Mouse (Mus musculus) MEL (cell line): ENCODE data around the gene Kmt2d. TPM values are rescaled to one million over a fixed set of nuclear protein-coding genes. Genes with fewer than 3 reads are reported as not detected.

Experiments used
- DNase-seq: peaks from one replicate; pipeline ENCODE4 v3.0.0; 2011; ENCODE audit warnings: low read depth, low spot score
- H3K27ac ChIP-seq: 2 replicates; pipeline ENCODE4 v1.5.1; 2012; ENCODE audit warnings: low read depth, mild to moderate bottlenecking, control low read depth, low read length, moderate library complexity; ENCODE audit not compliant: control insufficient read depth
- H3K27me3 ChIP-seq, 2 experiments: fragments of 150-350 bp in 1 of 2; sonication (generic) in 1 of 2; 2 replicates each; pipeline ENCODE4 v1.6.1; 2012; ENCODE audit warnings: low read length in 2 of 2, mild to moderate bottlenecking in 2 of 2, improper control_type of control experiment in 1 of 2, moderate library complexity in 1 of 2; ENCODE audit not compliant: insufficient read depth in 2 of 2, control insufficient read depth in 1 of 2
- H3K36me3 ChIP-seq, 2 experiments: 2 replicates each; pipeline ENCODE4 v1.6.1; 2012 to 2014; ENCODE audit warnings: low read length in 2 of 2, improper control_type of control experiment in 1 of 2, inconsistent platforms in 1 of 2, mild to moderate bottlenecking in 1 of 2; ENCODE audit not compliant: insufficient read depth in 2 of 2, control insufficient read depth in 1 of 2
- H3K4me1 ChIP-seq, 2 experiments: fragments of 150-350 bp in 1 of 2; sonication (generic) in 1 of 2; 2 replicates each; pipeline ENCODE4 v1.6.1; 2012; ENCODE audit warnings: low read length in 2 of 2, improper control_type of control experiment in 1 of 2, mild to moderate bottlenecking in 1 of 2; ENCODE audit not compliant: insufficient read depth in 2 of 2, control insufficient read depth in 1 of 2
- H3K4me3 ChIP-seq, 2 experiments: fragments of 150-350 bp in 1 of 2; sonication (generic) in 1 of 2; 2 replicates each; pipeline ENCODE4 v1.5.1; 2012; ENCODE audit warnings: low read depth in 2 of 2, low read length in 2 of 2, mild to moderate bottlenecking in 2 of 2, moderate library complexity in 2 of 2, control low read depth in 1 of 2, improper control_type of control experiment in 1 of 2; ENCODE audit not compliant: control insufficient read depth in 1 of 2, insufficient read depth in 1 of 2
- H3K79me2 ChIP-seq: 2 replicates; pipeline ENCODE4 v1.6.1; 2012; ENCODE audit warnings: mild to moderate bottlenecking, low read length, moderate library complexity; ENCODE audit not compliant: control insufficient read depth, poor library complexity, insufficient read depth
- H3K9ac ChIP-seq: 2 replicates; pipeline ENCODE4 v1.6.1; 2012; ENCODE audit warnings: low read depth, mild to moderate bottlenecking, control low read depth, low read length, moderate library complexity; ENCODE audit not compliant: control insufficient read depth, poor library complexity, severe bottlenecking
- H3K9me3 ChIP-seq: fragments of 150-350 bp; sonication (generic); replicated peaks from 2 replicates; pipeline ENCODE4 v1.6.1; 2012; ENCODE audit warnings: mild to moderate bottlenecking, low read length, improper control_type of control experiment, moderate library complexity; ENCODE audit not compliant: insufficient read depth
- BHLHE40 ChIP-seq: IDR thresholded peaks from 2 replicates; pipeline ENCODE4 v1.6.1; 2012; ENCODE audit warnings: low read depth, mild to moderate bottlenecking, inconsistent platforms, low read length, improper control_type of control experiment, borderline replicate concordance
- CTCF ChIP-seq, 3 experiments: IDR thresholded peaks in 2 of 3; conservative IDR thresholded peaks in 1 of 3; 2 replicates each; pipeline ENCODE4 v1.5.1; 2011 to 2012; ENCODE audit warnings: low read length in 3 of 3, low read depth in 2 of 3, mild to moderate bottlenecking in 2 of 3, improper control_type of control experiment in 1 of 3, inconsistent platforms in 1 of 3, mixed read lengths in 1 of 3, moderate library complexity in 1 of 3; ENCODE audit not compliant: control insufficient read depth in 1 of 3, insufficient read depth in 1 of 3, poor library complexity in 1 of 3, severe bottlenecking in 1 of 3
- E2F4 ChIP-seq: IDR thresholded peaks from 2 replicates; pipeline ENCODE4 v1.6.1; 2011; ENCODE audit warnings: low read depth, low read length, improper control_type of control experiment, borderline replicate concordance
- EP300 ChIP-seq, 2 experiments: IDR thresholded peaks; 2 replicates each; pipeline ENCODE4 v1.6.1; 2011; ENCODE audit warnings: improper control_type of control experiment in 2 of 2, low read length in 2 of 2, low read depth in 1 of 2, mild to moderate bottlenecking in 1 of 2
- HCFC1 ChIP-seq: IDR thresholded peaks from 2 replicates; pipeline ENCODE4 v1.6.1; 2012; ENCODE audit warnings: low read depth, mild to moderate bottlenecking, inconsistent platforms, low read length, improper control_type of control experiment, moderate library complexity
- MAFK ChIP-seq: IDR thresholded peaks from 2 replicates; pipeline ENCODE4 v1.6.1; 2011; ENCODE audit warnings: low read depth, mild to moderate bottlenecking, low read length, improper control_type of control experiment, borderline replicate concordance
- MAX ChIP-seq: IDR thresholded peaks from 2 replicates; pipeline ENCODE4 v1.6.1; 2011; ENCODE audit warnings: low read length, improper control_type of control experiment
- MAZ ChIP-seq: IDR thresholded peaks from 2 replicates; pipeline ENCODE4 v1.6.1; 2012; ENCODE audit warnings: low read depth, mild to moderate bottlenecking, inconsistent platforms, low read length, improper control_type of control experiment
- MEF2A ChIP-seq: IDR thresholded peaks from 2 replicates; pipeline ENCODE4 v1.6.1; 2014; ENCODE audit warnings: low read depth, mild to moderate bottlenecking, inconsistent platforms, low read length, improper control_type of control experiment; ENCODE audit not compliant: poor library complexity, insufficient replicate concordance, severe bottlenecking; ENCODE audit errors: extremely low read depth
- MXI1 ChIP-seq: IDR thresholded peaks from 2 replicates; pipeline ENCODE4 v1.6.1; 2011; ENCODE audit warnings: mild to moderate bottlenecking, low read depth, low read length, improper control_type of control experiment
- MYB ChIP-seq: IDR thresholded peaks from 2 replicates; pipeline ENCODE4 v1.6.1; 2011; ENCODE audit warnings: mild to moderate bottlenecking, low read depth, low read length, improper control_type of control experiment
- MYC ChIP-seq: IDR thresholded peaks from 2 replicates; pipeline ENCODE4 v1.6.1; 2011; ENCODE audit warnings: low read depth, mild to moderate bottlenecking, low read length, improper control_type of control experiment, moderate library complexity
- POLR2A ChIP-seq, 2 experiments: IDR thresholded peaks; 2 replicates each; pipeline ENCODE4 v1.6.1; 2011 to 2012; ENCODE audit warnings: low read length in 2 of 2, mild to moderate bottlenecking in 2 of 2, control low read depth in 1 of 2, improper control_type of control experiment in 1 of 2, low read depth in 1 of 2, moderate library complexity in 1 of 2; ENCODE audit not compliant: control insufficient read depth in 1 of 2, insufficient read depth in 1 of 2, poor library complexity in 1 of 2
- POLR2AphosphoS2 ChIP-seq: IDR thresholded peaks from 2 replicates; pipeline ENCODE4 v1.6.1; 2011; ENCODE audit warnings: low read length, improper control_type of control experiment
- POLR2AphosphoS5 ChIP-seq: IDR thresholded peaks from 2 replicates; pipeline ENCODE4 v1.6.1; 2012; ENCODE audit warnings: low read depth, borderline replicate concordance, mild to moderate bottlenecking, inconsistent platforms, low read length, moderate library complexity, mixed read lengths
- RAD21 ChIP-seq: IDR thresholded peaks from 2 replicates; pipeline ENCODE4 v1.6.1; 2011; ENCODE audit warnings: mild to moderate bottlenecking, low read depth, low read length, improper control_type of control experiment
- RCOR1 ChIP-seq: IDR thresholded peaks from 2 replicates; pipeline ENCODE4 v1.6.1; 2012; ENCODE audit warnings: low read depth, mild to moderate bottlenecking, inconsistent platforms, low read length, improper control_type of control experiment
- SIN3A ChIP-seq: IDR thresholded peaks from 2 replicates; pipeline ENCODE4 v1.6.1; 2012; ENCODE audit warnings: low read length, improper control_type of control experiment, inconsistent platforms
- SMC3 ChIP-seq: IDR thresholded peaks from 2 replicates; pipeline ENCODE4 v1.6.1; 2011; ENCODE audit warnings: low read depth, low read length, improper control_type of control experiment
- TAL1 ChIP-seq: IDR thresholded peaks from 2 replicates; pipeline ENCODE4 v1.6.1; 2012; ENCODE audit warnings: mild to moderate bottlenecking, inconsistent platforms, low read length, moderate library complexity, mixed read lengths
- TBP ChIP-seq: IDR thresholded peaks from 2 replicates; pipeline ENCODE4 v1.8.0; 2011; ENCODE audit warnings: low read depth, low read length, improper control_type of control experiment
- TCF12 ChIP-seq: IDR thresholded peaks from 2 replicates; pipeline ENCODE4 v1.6.1; 2014; ENCODE audit warnings: low read depth, mild to moderate bottlenecking, inconsistent platforms, low read length, improper control_type of control experiment, moderate library complexity
- UBTF ChIP-seq: IDR thresholded peaks from 2 replicates; pipeline ENCODE4 v1.6.1; 2012; ENCODE audit warnings: low read depth, mild to moderate bottlenecking, inconsistent platforms, low read length, improper control_type of control experiment, moderate library complexity, borderline replicate concordance; ENCODE audit not compliant: insufficient read depth
- USF2 ChIP-seq, 2 experiments: IDR thresholded peaks; 2 replicates each; pipeline ENCODE4 v1.6.1; 2011 to 2012; ENCODE audit warnings: improper control_type of control experiment in 2 of 2, low read length in 2 of 2, borderline replicate concordance in 1 of 2, inconsistent platforms in 1 of 2, low read depth in 1 of 2, mild to moderate bottlenecking in 1 of 2; ENCODE audit not compliant: insufficient read depth in 1 of 2
- ZC3H11A ChIP-seq: IDR thresholded peaks from 2 replicates; pipeline ENCODE4 v1.6.1; 2012; ENCODE audit warnings: low read depth, mild to moderate bottlenecking, inconsistent platforms, low read length, improper control_type of control experiment
- ZKSCAN1 ChIP-seq: IDR thresholded peaks from 2 replicates; pipeline ENCODE4 v1.6.1; 2012; ENCODE audit warnings: low read depth, mild to moderate bottlenecking, inconsistent platforms, low read length, improper control_type of control experiment, moderate library complexity
- ZMIZ1 ChIP-seq: IDR thresholded peaks from 2 replicates; pipeline ENCODE4 v1.6.1; 2012; ENCODE audit warnings: low read depth, mild to moderate bottlenecking, inconsistent platforms, low read length, improper control_type of control experiment, moderate library complexity
- ZNF384 ChIP-seq: IDR thresholded peaks from 2 replicates; pipeline ENCODE4 v1.6.1; 2012; ENCODE audit warnings: low read depth, mild to moderate bottlenecking, inconsistent platforms, low read length, improper control_type of control experiment
- polyA plus RNA-seq, 2 experiments: library from polyadenylated mRNA; stranded (reverse) in 1 of 2; unstranded in 1 of 2; fragments of >175 nt in 1 of 2; fragments of >200 nt in 1 of 2; gene quantifications; 2 replicates each; pipeline versions ENCODE4 v1.2.1 to v1.2.4; 2012; ENCODE audit warnings: low replicate concordance in 2 of 2, low read depth in 1 of 2; ENCODE audit not compliant: insufficient read length in 2 of 2, insufficient read depth in 1 of 2, missing spikeins in 1 of 2
- total RNA-seq: library from RNA; depleted of rRNA; stranded (reverse); fragments of 300-350 nt; gene quantifications from 2 replicates; pipeline ENCODE4 v1.2.3, GENCODE M21; 2012

The Kmt2d gene
- total and polyA plus RNA-seq, 3 experiments, result 12.5 to 47.7 (median 42.0) TPM

GRCm38 (mm10) chr15:98891907-98892606, 21.1 kb upstream of the Kmt2d start:
- H3K79me2 ChIP-seq, result no peaks in the 10 kb centered on the region
- H3K27ac ChIP-seq, result no peak overlapping the region
- H3K4me3 ChIP-seq, result no peak overlapping the region
- peak; percentile 88 for DNase-seq
- peak overlapping the region; percentile 12; the same call in 1 of the 2 replicates for H3K9ac ChIP-seq
- H3K27me3 ChIP-seq, result peaks cover 0 to 2% of the 10 kb centered on the region in 2 experiments; a peak in 1 of 4 replicates
- H3K9me3 ChIP-seq, result no peaks in the 10 kb centered on the region
- H3K4me1 ChIP-seq, result peaks cover 0 to 7% of the 10 kb centered on the region in 2 experiments; a peak in 2 of 4 replicates
- peaks cover 0 to 4% of the 10 kb centered on the region in 2 experiments; a peak in 2 of 4 replicates for H3K36me3 ChIP-seq
- TF ChIP-seq ZKSCAN1, result no peak
- TF ChIP-seq MYC, result peak; percentile 99
- 0 out of 2 replicates have a peak, but pooled peaks have one; percentile 23 for TF ChIP-seq MAZ
- no peak for TF ChIP-seq MEF2A
- peak; percentile 86 for TF ChIP-seq RAD21
- no peak for TF ChIP-seq ZNF384
- TF ChIP-seq TAL1, result no peak
- TF ChIP-seq ZMIZ1, result no peak
- peak; percentile 80 for TF ChIP-seq ZC3H11A
- no peak for TF ChIP-seq EP300 (IDR thresholded peaks at IDR 0.05; ENCODE audit: low read depth in 1 of 2, low read length in 2 of 2)
- TF ChIP-seq SMC3, result peak; percentile 88
- no peak for TF ChIP-seq POLR2AphosphoS2
- TF ChIP-seq SIN3A, result peak; percentile 60; the same call in 1 of the 2 replicates
- peak; percentile 70 to 97 (median 93) for TF ChIP-seq CTCF (IDR thresholded peaks at IDR 0.05 in 2 of 3, conservative IDR thresholded peaks at IDR 0.05 in 1 of 3; ENCODE audit: control insufficient read depth in 1 of 3, insufficient read depth in 1 of 3, low read depth in 2 of 3, low read length in 3 of 3, poor library complexity in 1 of 3, severe bottlenecking in 1 of 3)
- TF ChIP-seq MXI1, result peak; percentile 85
- TF ChIP-seq MAX, result peak; percentile 95
- TF ChIP-seq TBP, result peak; percentile 75; the same call in 1 of the 2 replicates
- TF ChIP-seq BHLHE40, result no peak
- TF ChIP-seq E2F4, result no peak

DNA sequence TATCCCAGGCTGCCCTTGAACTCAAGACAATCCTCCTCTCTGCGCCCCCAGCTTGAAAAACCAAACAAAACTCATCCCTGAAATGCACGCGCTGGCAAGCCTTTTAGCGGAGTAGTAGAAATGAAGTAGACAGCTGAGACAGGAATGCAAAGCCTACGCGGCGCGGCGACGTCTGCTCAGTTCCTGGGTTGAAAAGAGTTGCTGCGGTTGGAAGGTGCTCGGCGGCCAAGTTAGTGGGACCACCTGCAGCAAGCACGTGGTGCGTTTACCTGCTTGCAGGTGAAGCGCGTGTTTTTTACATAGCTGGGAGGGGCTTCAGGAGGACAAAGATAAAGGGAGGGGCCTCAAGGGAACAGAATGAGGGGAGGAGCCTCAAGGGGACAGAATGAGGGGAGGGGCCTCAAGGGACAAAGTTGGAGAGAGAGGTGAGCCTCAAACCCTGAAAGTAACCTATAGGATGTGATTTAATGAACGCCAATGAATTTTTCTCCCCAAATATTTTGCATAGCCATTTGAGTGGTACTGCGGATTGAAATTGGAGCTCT, 20.3 kb upstream of the Kmt2d start:
- TF ChIP-seq ZMIZ1 (no peak), RCOR1 (no peak), USF2 (IDR thresholded peaks at IDR 0.05; ENCODE audit: borderline replicate concordance in 1 of 2, insufficient read depth in 1 of 2, low read depth in 1 of 2, low read length in 2 of 2) (no peak), TCF12 (no peak), POLR2A (IDR thresholded peaks at IDR 0.05; ENCODE audit: control insufficient read depth in 1 of 2, insufficient read depth in 1 of 2, low read depth in 1 of 2, low read length in 2 of 2, poor library complexity in 1 of 2) (no peak), RAD21 (no peak), E2F4 (no peak), MYB (no peak), TBP (no peak), EP300 (IDR thresholded peaks at IDR 0.05; ENCODE audit: low read depth in 1 of 2, low read length in 2 of 2) (no peak), MAFK (no peak), POLR2AphosphoS5 (no peak), MYC (no peak), UBTF (no peak), MAZ (no peak), HCFC1 (no peak)
- TF ChIP-seq, all 39 proteins: peak for 0
- DNase-seq, result no peak
- Histone ChIP-seq H3K4me1 (peaks cover 0 to 7% of the 10 kb centered on the region in 2 experiments; a peak in 2 of 4 replicates), H3K27ac (no peak overlapping the region), H3K4me3 (no peak overlapping the region), H3K9me3 (no peaks in the 10 kb centered on the region), H3K79me2 (no peaks in the 10 kb centered on the region), H3K9ac (no peak overlapping the region), H3K36me3 (peaks cover 0 to 4% of the 10 kb centered on the region in 2 experiments; a peak in 2 of 4 replicates), H3K27me3 (peaks cover 0 to 3% of the 10 kb centered on the region in 2 experiments; a peak in 1 of 4 replicates)
